Mouse (Mus musculus) left cerebral cortex, adult 9 months (tissue): Measurements from ENCODE around the gene Map1a.
A peak's percentile ranks its signal among the peaks of the same experiment; 100 is the strongest.

Source experiments
- DNase-seq, 2 experiments: peaks; one replicate each; pipeline ENCODE4 v3.0.0; 2022; ENCODE audit warnings: low spot score in 2 of 2

Map1a gene

GRCm38 (mm10) chr2:121288901-121289729, at the start of gene Map1a:
TSS of gene Map1a (plus strand) at chr2:121289600.
- peak; percentile 93 to 98 for DNase-seq

- no peak for DNase-seq
Measured at GRCm38 (mm10) chr2:121244099-121244498, 45.3 kb upstream of the Map1a start.

GRCm38 (mm10) chr2:121249758-121250157, 39.6 kb upstream of the Map1a start:
- no peak for DNase-seq

GRCm38 (mm10) chr2:121268446-121268845, 21.0 kb upstream of the Map1a start:
- DNase-seq: no peak

- DNase-seq: no peak
Measured at GRCm38 (mm10) chr2:121270521-121271235, 18.7 kb upstream of the Map1a start.

GRCm38 (mm10) chr2:121271236-121271927, 18.0 kb upstream of the Map1a start, which contains the start of gene Trp53bp1:
TSS of gene Trp53bp1 (minus strand) at chr2:121271407.
- DNase-seq: peak; percentile 88 to 97

- DNase-seq: peak in 1 of 2 experiments; percentile 51
Measured at GRCm38 (mm10) chr2:121271928-121272516, 17.4 kb upstream of the Map1a start.

- DNase-seq: no peak
Measured at GRCm38 (mm10) chr2:121287850-121288249, 1.6 kb upstream of the Map1a start.

GRCm38 (mm10) chr2:121289730-121290540, 535 bp downstream of the Map1a start:
- DNase-seq: no peak

GRCm38 (mm10) chr2:121292316-121293013, 3.1 kb downstream of the Map1a start:
- no peak for DNase-seq

- no peak for DNase-seq
Measured at GRCm38 (mm10) chr2:121294182-121294581, 4.8 kb downstream of the Map1a start.

GRCm38 (mm10) chr2:121294753-121295607, 5.6 kb downstream of the Map1a start:
- peak in 1 of 2 experiments; percentile 75 for DNase-seq

- DNase-seq: peak in 1 of 2 experiments; percentile 69
Measured at GRCm38 (mm10) chr2:121295608-121296571, 6.5 kb downstream of the Map1a start.

GRCm38 (mm10) chr2:121296754-121297231, 7.4 kb downstream of the Map1a start:
- DNase-seq: no peak

GRCm38 (mm10) chr2:121297701-121298100, 8.3 kb downstream of the Map1a start:
- DNase-seq: no peak

- DNase-seq: no peak
Measured at GRCm38 (mm10) chr2:121298131-121298530, 8.7 kb downstream of the Map1a start.

- no peak for DNase-seq
Measured at GRCm38 (mm10) chr2:121299471-121299870, 10.1 kb downstream of the Map1a start.

- DNase-seq: no peak
Measured at GRCm38 (mm10) chr2:121300036-121300435, 10.6 kb downstream of the Map1a start.
